Mouse (Mus musculus): ENCODE data around the gene Cryba2. TPM values are rescaled to one million over a fixed set of nuclear protein-coding genes. Genes with fewer than 3 reads are reported as not detected.

Gene Cryba2
- not detected for total RNA-seq (2021)
- 0.16 TPM in 1 of 2 replicates, not detected in the other for polyA plus RNA-seq (2012; rRNA removed)
- long read RNA-seq, result 0 reads

- intact Hi-C loops (cut with DNase I), result no loop called here
- Histone ChIP-seq H3K27ac (no peak within 1 kb of the TSS), H3K9ac (ENCODE audit: low read depth, low read length) (no peak within 1 kb of the TSS), H3K79me2 (replicated peaks; ENCODE audit: control insufficient read depth, insufficient read depth, low read length) (no peaks in the 10 kb centered on the region), H3K4me3 (no peak within 1 kb of the TSS), H3K27me3 (ENCODE audit: control insufficient read depth, insufficient read depth, low read length) (peaks cover 2% of the 10 kb centered on the region), H3K4me1 (ENCODE audit: control insufficient read depth, insufficient read depth, low read length) (no peaks in the 10 kb centered on the region), H3K36me3 (ENCODE audit: control insufficient read depth, insufficient read depth, low read length) (no peaks in the 10 kb centered on the region)
- TF ChIP-seq CTCF (IDR thresholded peaks at IDR 0.05), result peak; percentile 71
- TF ChIP-seq POLR2A (IDR thresholded peaks at IDR 0.05; ENCODE audit: insufficient read depth, low read depth, low read length), result no peak
- WGBS, result 5% methylated on average over 25 of the region's 25 CpGs
- DNase-seq, result no peak
These were observed at the start of gene Cryba2 for GRCm38 (mm10) chr1:74893134-74893855. Gene Cryba2, minus strand, starts transcription at chr1:74893143.

- H3K36me3 ChIP-seq (ENCODE audit: control insufficient read depth, insufficient read depth, low read length), result no peaks in the 10 kb centered on the region
- WGBS, result 51% methylated on average over 12 of the region's 12 CpGs
- TF ChIP-seq POLR2A (IDR thresholded peaks at IDR 0.05; ENCODE audit: insufficient read depth, low read depth, low read length), result no peak
- TF ChIP-seq CTCF (IDR thresholded peaks at IDR 0.05), result no peak
- TF ChIP-seq EP300 (IDR thresholded peaks at IDR 0.05; ENCODE audit: insufficient read depth, low read depth, low read length), result no peak
- 0 out of 2 replicates have a peak, but pooled peaks cover 3% of the 10 kb centered on the region for H3K27me3 ChIP-seq (ENCODE audit: control insufficient read depth, insufficient read depth, low read length)
- no peak overlapping the region for H3K27ac ChIP-seq
- intact Hi-C loops (cut with DNase I), result no loop called here
- H3K79me2 ChIP-seq (replicated peaks; ENCODE audit: control insufficient read depth, insufficient read depth, low read length), result no peaks in the 10 kb centered on the region
- no peak for DNase-seq
- no peak overlapping the region for H3K4me3 ChIP-seq
- H3K9ac ChIP-seq (ENCODE audit: low read depth, low read length), result no peak overlapping the region
- no peaks in the 10 kb centered on the region for H3K4me1 ChIP-seq (ENCODE audit: control insufficient read depth, insufficient read depth, low read length)
These were observed 48.9 kb upstream of the Cryba2 start for GRCm38 (mm10) chr1:74941651-74942360.

GRCm38 (mm10) chr1:74939762-74940161 is 46.8 kb upstream of the Cryba2 start:
- Histone ChIP-seq H3K27me3 (ENCODE audit: control insufficient read depth, insufficient read depth, low read length) (peaks cover 5% of the 10 kb centered on the region; the same call in 1 of the 2 replicates), H3K36me3 (ENCODE audit: control insufficient read depth, insufficient read depth, low read length) (no peaks in the 10 kb centered on the region), H3K27ac (no peak overlapping the region), H3K9ac (ENCODE audit: low read depth, low read length) (no peak overlapping the region), H3K4me1 (ENCODE audit: control insufficient read depth, insufficient read depth, low read length) (no peaks in the 10 kb centered on the region; the same call in 1 of the 2 replicates), H3K4me3 (no peak overlapping the region), H3K79me2 (replicated peaks; ENCODE audit: control insufficient read depth, insufficient read depth, low read length) (no peaks in the 10 kb centered on the region)
- DNase-seq, result no peak
- intact Hi-C loops (cut with DNase I), result no loop called here
- TF ChIP-seq CTCF (IDR thresholded peaks at IDR 0.05) (no peak), EP300 (IDR thresholded peaks at IDR 0.05; ENCODE audit: insufficient read depth, low read depth, low read length) (no peak), POLR2A (IDR thresholded peaks at IDR 0.05; ENCODE audit: insufficient read depth, low read depth, low read length) (no peak)
- 4% methylated on average over 3 of the region's 3 CpGs for WGBS

GRCm38 (mm10) chr1:74936221-74936830 is 43.4 kb upstream of the Cryba2 start:
- 42% methylated on average over 12 of the region's 12 CpGs for WGBS
- Histone ChIP-seq H3K9ac (ENCODE audit: low read depth, low read length) (no peak overlapping the region), H3K27me3 (ENCODE audit: control insufficient read depth, insufficient read depth, low read length) (peaks cover 6% of the 10 kb centered on the region; the same call in 1 of the 2 replicates)

GRCm38 (mm10) chr1:74935402-74935801 is 42.5 kb upstream of the Cryba2 start, which contains the start of gene Cfap65:
Gene Cfap65, minus strand, starts transcription at chr1:74935599.
- WGBS, result 4% methylated on average over 18 of the region's 18 CpGs
- DNase-seq, result no peak
- no peak for TF ChIP-seq CTCF (IDR thresholded peaks at IDR 0.05)
- no peak for TF ChIP-seq POLR2A (IDR thresholded peaks at IDR 0.05; ENCODE audit: insufficient read depth, low read depth, low read length)
- TF ChIP-seq EP300 (IDR thresholded peaks at IDR 0.05; ENCODE audit: insufficient read depth, low read depth, low read length), result no peak
- Histone ChIP-seq H3K4me1 (ENCODE audit: control insufficient read depth, insufficient read depth, low read length) (no peaks in the 10 kb centered on the region; the same call in 1 of the 2 replicates), H3K79me2 (replicated peaks; ENCODE audit: control insufficient read depth, insufficient read depth, low read length) (no peaks in the 10 kb centered on the region), H3K4me3 (no peak within 1 kb of the TSS), H3K36me3 (ENCODE audit: control insufficient read depth, insufficient read depth, low read length) (no peaks in the 10 kb centered on the region), H3K9ac (ENCODE audit: low read depth, low read length) (no peak within 1 kb of the TSS), H3K27me3 (ENCODE audit: control insufficient read depth, insufficient read depth, low read length) (peaks cover 6% of the 10 kb centered on the region; the same call in 1 of the 2 replicates), H3K27ac (no peak within 1 kb of the TSS)
- intact Hi-C loops (cut with DNase I), result no loop called here

More at GRCm38 (mm10) chr1:74936221-74936830, 43.4 kb upstream of the Cryba2 start:
- no peak for TF ChIP-seq CTCF (IDR thresholded peaks at IDR 0.05)
- TF ChIP-seq POLR2A (IDR thresholded peaks at IDR 0.05; ENCODE audit: insufficient read depth, low read depth, low read length), result no peak
- no peak for TF ChIP-seq EP300 (IDR thresholded peaks at IDR 0.05; ENCODE audit: insufficient read depth, low read depth, low read length)
- DNase-seq, result no peak
- intact Hi-C loops (cut with DNase I), result no loop called here
- no peak overlapping the region for H3K4me3 ChIP-seq
- H3K36me3 ChIP-seq (ENCODE audit: control insufficient read depth, insufficient read depth, low read length), result no peaks in the 10 kb centered on the region
- H3K27ac ChIP-seq, result no peak overlapping the region
- H3K79me2 ChIP-seq (replicated peaks; ENCODE audit: control insufficient read depth, insufficient read depth, low read length), result no peaks in the 10 kb centered on the region
- no peaks in the 10 kb centered on the region; the same call in 1 of the 2 replicates for H3K4me1 ChIP-seq (ENCODE audit: control insufficient read depth, insufficient read depth, low read length)

Data from heart, adult 2 months (tissue).